Mouse (Mus musculus): Measurements from ENCODE around the gene Olfr1537. TPM values are rescaled to one million over a fixed set of nuclear protein-coding genes. Genes with fewer than 3 reads are reported as not detected.

The Olfr1537 gene
- total and polyA plus RNA-seq, 3 experiments, result not detected

Other genes starting within 250 kb of the Olfr1537 start
- not detected in 2 replicates for gene Olfr146, start 226.6 kb downstream of the Olfr1537 start, total RNA-seq (2012; rRNA removed)
- not detected in 2 replicates for gene Olfr146, start 226.6 kb downstream of the Olfr1537 start, total RNA-seq (2014; rRNA removed)
- gene Olfr146, start 226.6 kb downstream of the Olfr1537 start, polyA plus RNA-seq (2012; ENCODE audit: insufficient read length, low read depth), result not detected in 2 replicates
- gene Olfr937, start 185.0 kb downstream of the Olfr1537 start, total RNA-seq (2012; rRNA removed), result not detected in 2 replicates
- not detected in 2 replicates for gene Olfr937, start 185.0 kb downstream of the Olfr1537 start, total RNA-seq (2014; rRNA removed)
- not detected in 2 replicates for gene Olfr937, start 185.0 kb downstream of the Olfr1537 start, polyA plus RNA-seq (2012; ENCODE audit: insufficient read length, low read depth)
- gene Olfr938, start 171.1 kb downstream of the Olfr1537 start, total RNA-seq (2012; rRNA removed), result not detected in 2 replicates
- not detected in 2 replicates for gene Olfr938, start 171.1 kb downstream of the Olfr1537 start, total RNA-seq (2014; rRNA removed)
- not detected in 2 replicates for gene Olfr938, start 171.1 kb downstream of the Olfr1537 start, polyA plus RNA-seq (2012; ENCODE audit: insufficient read length, low read depth)
- not detected in 2 replicates for gene Olfr27, start 121.9 kb downstream of the Olfr1537 start, total RNA-seq (2012; rRNA removed)
- not detected in 2 replicates for gene Olfr27, start 121.9 kb downstream of the Olfr1537 start, total RNA-seq (2014; rRNA removed)
- gene Olfr27, start 121.9 kb downstream of the Olfr1537 start, polyA plus RNA-seq (2012; ENCODE audit: insufficient read length, low read depth), result not detected in 2 replicates
- gene Olfr943, start 83.7 kb downstream of the Olfr1537 start, total RNA-seq (2012; rRNA removed), result not detected in 2 replicates
- not detected in 2 replicates for gene Olfr943, start 83.7 kb downstream of the Olfr1537 start, total RNA-seq (2014; rRNA removed)
- gene Olfr943, start 83.7 kb downstream of the Olfr1537 start, polyA plus RNA-seq (2012; ENCODE audit: insufficient read length, low read depth), result not detected in 2 replicates
- gene Olfr944, start 48.1 kb downstream of the Olfr1537 start, total RNA-seq (2012; rRNA removed), result not detected in 2 replicates
- not detected in 2 replicates for gene Olfr944, start 48.1 kb downstream of the Olfr1537 start, total RNA-seq (2014; rRNA removed)
- gene Olfr944, start 48.1 kb downstream of the Olfr1537 start, polyA plus RNA-seq (2012; ENCODE audit: insufficient read length, low read depth), result not detected in 2 replicates
- gene Olfr945, start 26.8 kb upstream of the Olfr1537 start, total RNA-seq (2012; rRNA removed), result not detected in 2 replicates
- gene Olfr945, start 26.8 kb upstream of the Olfr1537 start, total RNA-seq (2014; rRNA removed), result not detected in 2 replicates
- gene Olfr945, start 26.8 kb upstream of the Olfr1537 start, polyA plus RNA-seq (2012; ENCODE audit: insufficient read length, low read depth), result not detected in 2 replicates
- not detected in 2 replicates for gene Olfr948, start 76.1 kb upstream of the Olfr1537 start, total RNA-seq (2012; rRNA removed)
- not detected in 2 replicates for gene Olfr948, start 76.1 kb upstream of the Olfr1537 start, total RNA-seq (2014; rRNA removed)
- not detected in 2 replicates for gene Olfr948, start 76.1 kb upstream of the Olfr1537 start, polyA plus RNA-seq (2012; ENCODE audit: insufficient read length, low read depth)
- not detected in 2 replicates for gene Olfr951, start 137.4 kb upstream of the Olfr1537 start, total RNA-seq (2012; rRNA removed)
- gene Olfr951, start 137.4 kb upstream of the Olfr1537 start, total RNA-seq (2014; rRNA removed), result not detected in 2 replicates
- gene Olfr951, start 137.4 kb upstream of the Olfr1537 start, polyA plus RNA-seq (2012; ENCODE audit: insufficient read length, low read depth), result not detected in 2 replicates
- not detected in 2 replicates for gene Olfr952, start 177.2 kb upstream of the Olfr1537 start, total RNA-seq (2012; rRNA removed)
- not detected in 2 replicates for gene Olfr952, start 177.2 kb upstream of the Olfr1537 start, total RNA-seq (2014; rRNA removed)
- not detected in 2 replicates for gene Olfr952, start 177.2 kb upstream of the Olfr1537 start, polyA plus RNA-seq (2012; ENCODE audit: insufficient read length, low read depth)
- not detected in 2 replicates for gene Olfr954, start 206.7 kb upstream of the Olfr1537 start, total RNA-seq (2012; rRNA removed)
- gene Olfr954, start 206.7 kb upstream of the Olfr1537 start, total RNA-seq (2014; rRNA removed), result not detected in 2 replicates
- not detected in 2 replicates for gene Olfr954, start 206.7 kb upstream of the Olfr1537 start, polyA plus RNA-seq (2012; ENCODE audit: insufficient read length, low read depth)
- gene Olfr955, start 221.9 kb upstream of the Olfr1537 start, total RNA-seq (2012; rRNA removed), result not detected in 2 replicates
- not detected in 2 replicates for gene Olfr955, start 221.9 kb upstream of the Olfr1537 start, total RNA-seq (2014; rRNA removed)
- gene Olfr955, start 221.9 kb upstream of the Olfr1537 start, polyA plus RNA-seq (2012; ENCODE audit: insufficient read length, low read depth), result not detected in 2 replicates
- gene Olfr44, start 244.0 kb upstream of the Olfr1537 start, total RNA-seq (2012; rRNA removed), result not detected in 2 replicates
- gene Olfr44, start 244.0 kb upstream of the Olfr1537 start, total RNA-seq (2014; rRNA removed), result not detected in 2 replicates
- gene Olfr44, start 244.0 kb upstream of the Olfr1537 start, polyA plus RNA-seq (2012; ENCODE audit: insufficient read length, low read depth), result not detected in 2 replicates